8 mouse cellular contexts compared by ENCODE assay signal in genomic region chr14:49525176-49525930, GRCm38 (mm10). TPM values are rescaled to one million over a fixed set of nuclear protein-coding genes. Genes with fewer than 3 reads are reported as not detected.
DNase-seq lines count a peak whose midpoint lies in the region; ATAC-seq and TF ChIP-seq lines count a peak whose summit lies in the region.
"Had no signal": no experiment of that assay in that cellular context is flagged by ENCODE, and none has a peak within 500 bp of the region (broad histone marks: within the 10 kb centered on the region; RNA-seq: fewer than 3 reads in every experiment).

No protein-coding gene starts in this region.

- H3K27me3 ChIP-seq in kidney, adult 2 months (replicated peaks; ENCODE audit: control insufficient read depth, insufficient read depth, low read length) = peaks cover 2% of the 10 kb centered on the region; the same call in 1 of the 2 replicates
- H3K27me3 ChIP-seq in limb, embryonic 14.5 days (ENCODE audit: control insufficient read depth, insufficient read depth, low read length) = peaks cover 8% of the 10 kb centered on the region
- H3K27me3 ChIP-seq in midbrain, postnatal 0 days (ENCODE audit: insufficient read depth, low read length) = no peaks in the 10 kb centered on the region

- H3K4me3 ChIP-seq in kidney, adult 2 months (ENCODE audit: insufficient read depth, low read depth, low read length) = no peak overlapping the region
- peak overlapping the region; percentile 28 for H3K4me3 ChIP-seq in limb, embryonic 14.5 days (replicated peaks; ENCODE audit: low read length)
- H3K4me3 ChIP-seq in midbrain, postnatal 0 days (ENCODE audit: low read depth, low read length) = peak overlapping the region; percentile 63
- H3K4me3 ChIP-seq: liver, embryonic 15.5 days had no signal

- no peaks in the 10 kb centered on the region for H3K9me3 ChIP-seq in limb, embryonic 14.5 days (ENCODE audit: control insufficient read depth, low read length)
- no peaks in the 10 kb centered on the region for H3K9me3 ChIP-seq in midbrain, postnatal 0 days (ENCODE audit: low read length)
- H3K9me3 ChIP-seq: liver, embryonic 15.5 days had no signal

- no peak for TF ChIP-seq CTCF in kidney, adult 2 months (conservative IDR thresholded peaks at IDR 0.05; ENCODE audit: insufficient read depth, insufficient read length, low read depth, low read length)
- TF ChIP-seq CTCF in midbrain, postnatal 0 days (IDR thresholded peaks at IDR 0.05) = peak; percentile 66

- H3K36me3 ChIP-seq in kidney, adult 2 months (ENCODE audit: control insufficient read depth, insufficient read depth, low read length) = no peaks in the 10 kb centered on the region
- no peaks in the 10 kb centered on the region for H3K36me3 ChIP-seq in limb, embryonic 14.5 days (ENCODE audit: control insufficient read depth, insufficient read depth, low read length)
- H3K36me3 ChIP-seq in midbrain, postnatal 0 days (ENCODE audit: insufficient read depth, low read length) = no peaks in the 10 kb centered on the region
- H3K36me3 ChIP-seq: liver, embryonic 15.5 days had no signal

- no peaks in the 10 kb centered on the region for H3K4me1 ChIP-seq in kidney, adult 2 months (ENCODE audit: control insufficient read depth, insufficient read depth, low read length)
- no peaks in the 10 kb centered on the region for H3K4me1 ChIP-seq in limb, embryonic 14.5 days (ENCODE audit: control insufficient read depth, insufficient read depth, low read length)
- H3K4me1 ChIP-seq in midbrain, postnatal 0 days (ENCODE audit: insufficient read depth, low read length) = no peaks in the 10 kb centered on the region
- H3K4me1 ChIP-seq: liver, embryonic 15.5 days had no signal

- peak overlapping the region; percentile 47 for H3K4me2 ChIP-seq in limb, embryonic 14.5 days (replicated peaks; ENCODE audit: low read depth, low read length, severe bottlenecking)
- peak overlapping the region; percentile 62 for H3K4me2 ChIP-seq in midbrain, postnatal 0 days (ENCODE audit: low read depth, low read length, poor library complexity, severe bottlenecking)
- H3K4me2 ChIP-seq: liver, embryonic 15.5 days had no signal

- ATAC-seq in limb, embryonic 14.5 days (ENCODE audit: low FRiP score, low read depth) = no peak
- ATAC-seq in midbrain, postnatal 0 days (ENCODE audit: low FRiP score) = peak; percentile 80

- H3K9ac ChIP-seq in limb, embryonic 14.5 days (ENCODE audit: low read depth, low read length, severe bottlenecking) = no peak overlapping the region
- H3K9ac ChIP-seq in midbrain, postnatal 0 days (replicated peaks; ENCODE audit: low read length, poor library complexity, severe bottlenecking) = peak overlapping the region; percentile 71
- H3K9ac ChIP-seq: liver, embryonic 15.5 days had no signal

- peak; percentile 27 to 51 for DNase-seq in adrenal gland, postnatal 4 days (ENCODE audit: low spot score in 2 of 2)
- peak; percentile 89 for DNase-seq in embryo, embryonic 11 days
- peak; percentile 2 to 33 for DNase-seq in heart, adult 9 months (ENCODE audit: low spot score in 2 of 2)
- peak; percentile 64 for DNase-seq in kidney, adult 2 months
- peak; percentile 78 for DNase-seq in limb, embryonic 14.5 days (ENCODE audit: low spot score)
- peak; percentile 67 for DNase-seq in midbrain, postnatal 0 days (ENCODE audit: low spot score)
- peak; percentile 14 for DNase-seq in thymus, postnatal 0 days (ENCODE audit: low spot score)

- no peak for TF ChIP-seq POLR2A in kidney, adult 2 months (IDR thresholded peaks at IDR 0.05; ENCODE audit: low read depth, low read length)
- no peak for TF ChIP-seq POLR2A in limb, embryonic 14.5 days (IDR thresholded peaks at IDR 0.05; ENCODE audit: borderline replicate concordance, extremely low read depth, insufficient read depth, insufficient read length)

- H3K27ac ChIP-seq in kidney, adult 2 months (ENCODE audit: insufficient read depth, low read depth, low read length) = no peak overlapping the region
- no peak overlapping the region for H3K27ac ChIP-seq in limb, embryonic 14.5 days (replicated peaks; ENCODE audit: low read depth, low read length)
- H3K27ac ChIP-seq in midbrain, postnatal 0 days (ENCODE audit: low read depth, low read length) = peak overlapping the region; percentile 65
- H3K27ac ChIP-seq: liver, embryonic 15.5 days had no signal

- WGBS in kidney, adult 2 months = 1% methylated on average over 63 of the region's 63 CpGs
- WGBS in limb, embryonic 14.5 days = 1% methylated on average over 35 of the region's 63 CpGs
- WGBS in midbrain, postnatal 0 days = under 1% methylated on average over 51 of the region's 63 CpGs

RNA-seq across cellular contexts. Expression of gene Slc35f4, which starts 0.5 kb away (rescaled TPM):
- under 1 TPM in 1 of 2 experiments, not detected in 1; 0.31 TPM for total RNA-seq in adrenal gland, postnatal 4 days (2021)
- not detected in 2 replicates for polyA plus RNA-seq in kidney, adult 2 months (2012; rRNA removed)
- polyA plus RNA-seq in limb, embryonic 14.5 days (2012; rRNA removed) = 0.04 TPM in 1 of 2 replicates, not detected in the other
- 0.10 TPM in 1 of 2 replicates, not detected in the other for polyA plus RNA-seq in limb, embryonic 14.5 days (2014; fragmentation: Nextera tagmentation; extraction: Ambion mirVana)
- total RNA-seq in midbrain, postnatal 0 days (2014; rRNA removed) = 26.1 and 33.0 TPM in 2 replicates
- 25.6 and 28.2 TPM in 2 replicates for polyA plus RNA-seq in midbrain, postnatal 0 days (2015; fragmentation: Nextera tagmentation; extraction: Ambion mirVana)
- not detected in 2 replicates for polyA plus RNA-seq in thymus, postnatal 0 days (2015; fragmentation: Nextera tagmentation; extraction: Ambion mirVana)
- polyA plus RNA-seq: liver, embryonic 15.5 days had no signal

Comparison
In these comparisons a context has a peak if more than half of its experiments do, and no peak if none do; other contexts are left out.
1. DNase-seq: peak in every context shown above with its lines; median percentile 89 in embryo, embryonic 11 days; 78 in limb, embryonic 14.5 days; 67 in midbrain, postnatal 0 days; 64 in kidney, adult 2 months; 39 in adrenal gland, postnatal 4 days; 18 in heart, adult 9 months; 14 in thymus, postnatal 0 days.
2. RNA of gene Slc35f4, which starts 0.5 kb away (polyA plus RNA-seq): 25.6 to 28.2 TPM in midbrain, postnatal 0 days; not detected in thymus, postnatal 0 days, 0.04 to 0.10 TPM in limb, embryonic 14.5 days and not detected in kidney, adult 2 months; every median in the first group is over 10 times any median in the second.